Mouse (Mus musculus): ENCODE data around the gene Dnajc2.

- TF ChIP-seq CTCF (IDR thresholded peaks at IDR 0.05; ENCODE audit: borderline replicate concordance, insufficient read depth, low read length): no peak
- no peak for TF ChIP-seq POLR2A (IDR thresholded peaks at IDR 0.05; ENCODE audit: low read depth, low read length)
These were observed 18.7 kb upstream of the Dnajc2 start for GRCm38 (mm10) chr5:21803691-21804188.
